In genomic region chr14:55520451-55521361, GRCm38 (mm10) we compare ENCODE assay signal across 8 mouse cellular contexts. TPM values are rescaled to one million over a fixed set of nuclear protein-coding genes. Genes with fewer than 3 reads are reported as not detected.
DNase-seq lines count a peak whose midpoint lies in the region; ATAC-seq and TF ChIP-seq lines count a peak whose summit lies in the region.

No protein-coding gene starts in this region.

- peak overlapping the region; percentile 89 for H3K4me2 ChIP-seq in midbrain, embryonic 15.5 days

- TF ChIP-seq POLR2A in testis, adult 2 months (IDR thresholded peaks at IDR 0.05; ENCODE audit: control insufficient read depth, low read depth, low read length), result no peak

- H3K9me3 ChIP-seq in midbrain, embryonic 15.5 days, result no peaks in the 10 kb centered on the region

- intact Hi-C loops in left cerebral cortex, postnatal 36 days (cut with DNase I), result no loop called here
- intact Hi-C loops in gastrocnemius, postnatal 36 days (cut with DNase I), result no loop called here

- H3K4me3 ChIP-seq in testis, adult 2 months (ENCODE audit: control insufficient read depth, low read depth, low read length), result peak overlapping the region; percentile 12
- peak overlapping the region; percentile 53 for H3K4me3 ChIP-seq in midbrain, embryonic 15.5 days

- peak overlapping the region; percentile 63 for H3K9ac ChIP-seq in midbrain, embryonic 15.5 days

- no peak overlapping the region for H3K27ac ChIP-seq in testis, adult 2 months (ENCODE audit: control insufficient read depth, insufficient read depth, low read depth, low read length)
- peak overlapping the region; percentile 83 for H3K27ac ChIP-seq in midbrain, embryonic 15.5 days

- peak; percentile 43 for ATAC-seq in granulocyte monocyte progenitor cell, adult 5-6 weeks (replicated peaks; ENCODE audit: poor library complexity, severe bottlenecking)
- peak; percentile 85 for ATAC-seq in midbrain, embryonic 15.5 days (replicated peaks)

- no peaks in the 10 kb centered on the region for H3K36me3 ChIP-seq in testis, adult 2 months (ENCODE audit: control insufficient read depth, insufficient read depth, low read length)
- no peaks in the 10 kb centered on the region for H3K36me3 ChIP-seq in midbrain, embryonic 15.5 days (replicated peaks)

- H3K4me1 ChIP-seq in testis, adult 2 months (ENCODE audit: control insufficient read depth, insufficient read depth, low read length), result peaks cover 9% of the 10 kb centered on the region
- H3K4me1 ChIP-seq in midbrain, embryonic 15.5 days, result peaks cover 14% of the 10 kb centered on the region

- under 1% methylated on average over 61 of the region's 61 CpGs for WGBS in midbrain, embryonic 15.5 days

- TF ChIP-seq CTCF in testis, adult 2 months (IDR thresholded peaks at IDR 0.05; ENCODE audit: control insufficient read depth, insufficient read depth, insufficient replicate concordance, low read depth, low read length), result no peak

- DNase-seq in testis, postnatal 14 days (ENCODE audit: low spot score), result no peak
- peak; percentile 56 for DNase-seq in cerebellum, adult 8-10 months
- peak; percentile 52 to 65 for DNase-seq in left cerebral cortex, postnatal 36 days (ENCODE audit: low spot score in 2 of 2)
- no peak for DNase-seq in adipocyte (ENCODE audit: low spot score)
- no peak for DNase-seq in gastrocnemius, postnatal 36 days

- no peaks in the 10 kb centered on the region for H3K27me3 ChIP-seq in testis, adult 2 months (ENCODE audit: control insufficient read depth, insufficient read depth, low read length)
- H3K27me3 ChIP-seq in midbrain, embryonic 15.5 days (replicated peaks), result no peaks in the 10 kb centered on the region

RNA-seq across cellular contexts. Expression of gene Nrl, which starts 4.1 kb away (rescaled TPM):
- 0.20 and 0.37 TPM in 2 replicates for polyA plus RNA-seq in testis, adult 2 months (2012; rRNA removed)
- total RNA-seq in granulocyte monocyte progenitor cell, adult 5-6 weeks (2014; fragmentation: Nextera tagmentation), result not detected in 2 replicates
- not detected in 2 replicates for total RNA-seq in granulocyte monocyte progenitor cell, adult 5-6 weeks (2017)
- total RNA-seq in left cerebral cortex, postnatal 36 days (2021), result under 1 TPM; 0.44 to 0.77 TPM
- 0.15 and 0.17 TPM in 2 replicates for polyA plus RNA-seq in midbrain, embryonic 15.5 days (2015; fragmentation: Nextera tagmentation; extraction: Ambion mirVana)
- total RNA-seq in gastrocnemius, postnatal 36 days (2021), result not detected

RNA-seq across cellular contexts. Expression of gene Cpne6, which starts 10.5 kb away (rescaled TPM):
- 0.06 and 0.29 TPM in 2 replicates for polyA plus RNA-seq in testis, adult 2 months (2012; rRNA removed)
- total RNA-seq in granulocyte monocyte progenitor cell, adult 5-6 weeks (2014; fragmentation: Nextera tagmentation), result not detected in 2 replicates
- not detected in 2 replicates for total RNA-seq in granulocyte monocyte progenitor cell, adult 5-6 weeks (2017)
- 100 to 1,000 TPM; 163 to 211 TPM for total RNA-seq in left cerebral cortex, postnatal 36 days (2021)
- polyA plus RNA-seq in midbrain, embryonic 15.5 days (2015; fragmentation: Nextera tagmentation; extraction: Ambion mirVana), result 1.9 and 2.1 TPM in 2 replicates
- not detected for total RNA-seq in gastrocnemius, postnatal 36 days (2021)

RNA-seq across cellular contexts. Expression of gene Pck2, which starts 19.4 kb away (rescaled TPM):
- 2.8 and 5.7 TPM in 2 replicates for polyA plus RNA-seq in testis, adult 2 months (2012; rRNA removed)
- total RNA-seq in granulocyte monocyte progenitor cell, adult 5-6 weeks (2014; fragmentation: Nextera tagmentation), result 29.0 and 38.0 TPM in 2 replicates
- total RNA-seq in granulocyte monocyte progenitor cell, adult 5-6 weeks (2017), result 37.2 TPM in 2 replicates
- 10 to 100 TPM; 24.8 to 28.9 TPM for total RNA-seq in left cerebral cortex, postnatal 36 days (2021)
- polyA plus RNA-seq in midbrain, embryonic 15.5 days (2015; fragmentation: Nextera tagmentation; extraction: Ambion mirVana), result 25.4 and 28.0 TPM in 2 replicates
- 1 to 10 TPM; 4.2 to 4.5 TPM for total RNA-seq in gastrocnemius, postnatal 36 days (2021)

RNA-seq across cellular contexts. Expression of gene Carmil3, which starts 30.3 kb away (rescaled TPM):
- 1.8 and 1.9 TPM in 2 replicates for polyA plus RNA-seq in testis, adult 2 months (2012; rRNA removed)
- total RNA-seq in granulocyte monocyte progenitor cell, adult 5-6 weeks (2014; fragmentation: Nextera tagmentation), result not detected in 2 replicates
- not detected in 2 replicates for total RNA-seq in granulocyte monocyte progenitor cell, adult 5-6 weeks (2017)
- total RNA-seq in left cerebral cortex, postnatal 36 days (2021), result 10 to 100 TPM; 34.4 to 63.1 TPM
- polyA plus RNA-seq in midbrain, embryonic 15.5 days (2015; fragmentation: Nextera tagmentation; extraction: Ambion mirVana), result 32.4 and 36.1 TPM in 2 replicates
- total RNA-seq in gastrocnemius, postnatal 36 days (2021), result under 1 TPM; 0.47 to 0.89 TPM

RNA-seq across cellular contexts. Expression of gene Dcaf11, which starts 39.1 kb away (rescaled TPM):
- polyA plus RNA-seq in testis, adult 2 months (2012; rRNA removed), result 54.5 and 60.7 TPM in 2 replicates
- total RNA-seq in granulocyte monocyte progenitor cell, adult 5-6 weeks (2014; fragmentation: Nextera tagmentation), result 50.5 and 65.3 TPM in 2 replicates
- total RNA-seq in granulocyte monocyte progenitor cell, adult 5-6 weeks (2017), result 58.3 and 58.7 TPM in 2 replicates
- 10 to 100 TPM; 76.9 to 82.1 TPM for total RNA-seq in left cerebral cortex, postnatal 36 days (2021)
- polyA plus RNA-seq in midbrain, embryonic 15.5 days (2015; fragmentation: Nextera tagmentation; extraction: Ambion mirVana), result 129 and 135 TPM in 2 replicates
- total RNA-seq in gastrocnemius, postnatal 36 days (2021), result 100 to 1,000 TPM; 102 to 123 TPM

Comparison
In these comparisons a context has a peak if more than half of its experiments do, and no peak if none do; other contexts are left out.
1. DNase-seq: peak in cerebellum, adult 8-10 months (single experiment) and left cerebral cortex, postnatal 36 days (2 of 2); none in testis, postnatal 14 days (single experiment), adipocyte (single experiment) and gastrocnemius, postnatal 36 days (0 of 2).
2. RNA of gene Cpne6, which starts 10.5 kb away (total RNA-seq): 163 to 211 TPM in left cerebral cortex, postnatal 36 days; not detected in gastrocnemius, postnatal 36 days and not detected in granulocyte monocyte progenitor cell, adult 5-6 weeks; every median in the first group is over 100 times any median in the second.
3. RNA of gene Pck2, which starts 19.4 kb away (total RNA-seq): 29.0 to 38.0 TPM in granulocyte monocyte progenitor cell, adult 5-6 weeks and 24.8 to 28.9 TPM in left cerebral cortex, postnatal 36 days; 4.2 to 4.5 TPM in gastrocnemius, postnatal 36 days; every median in the first group is over 4 times any median in the second.